Mouse (Mus musculus) cerebellum, adult 18-20 months (tissue): ENCODE data around the gene Zfp60.
A peak's percentile ranks its signal among the peaks of the same experiment; 100 is the strongest.
"Not testable (repeated sequence)": the region's sequence is repeated elsewhere in the genome, so short reads cannot be mapped to it uniquely, and the experiment has no call there.

ENCODE experiments used
- DNase-seq, 2 experiments: peaks; one replicate each; pipeline ENCODE4 v3.0.0; 2021

The Zfp60 gene

DNA sequence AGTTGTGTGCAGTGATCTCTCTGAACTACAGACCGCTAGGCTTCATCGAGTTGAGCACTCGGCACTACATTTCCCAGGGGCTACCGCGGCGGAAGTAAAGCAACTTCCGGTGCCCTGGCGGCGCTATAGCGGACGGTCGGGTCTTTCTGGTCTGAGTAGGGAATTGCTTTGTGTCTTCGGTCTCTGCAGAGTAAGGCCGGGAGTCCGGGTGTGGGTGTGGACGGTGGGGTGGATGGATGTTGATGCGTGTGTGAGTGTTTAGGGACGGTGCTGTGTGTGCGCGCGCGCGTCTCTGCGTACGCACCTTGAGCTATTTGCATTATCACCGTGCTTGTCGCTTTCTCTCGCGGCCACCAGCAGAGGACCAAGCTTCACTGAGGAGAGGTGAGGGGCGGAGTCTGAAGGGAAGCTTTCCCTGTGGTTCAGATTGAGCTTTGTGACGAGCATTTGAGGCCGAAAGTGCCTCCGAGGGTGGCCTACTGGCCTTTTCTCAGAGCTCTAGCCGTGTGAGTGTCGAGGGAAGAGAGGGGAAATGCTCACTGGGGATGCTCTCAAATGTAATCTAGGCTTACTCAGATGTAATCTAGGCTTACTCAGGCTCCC, at the start of gene Zfp60:
Gene Zfp60, plus strand, starts transcription at position 109 of the 603 bp plus-strand sequence.
- DNase-seq: peak; percentile 89 to 90

DNA sequence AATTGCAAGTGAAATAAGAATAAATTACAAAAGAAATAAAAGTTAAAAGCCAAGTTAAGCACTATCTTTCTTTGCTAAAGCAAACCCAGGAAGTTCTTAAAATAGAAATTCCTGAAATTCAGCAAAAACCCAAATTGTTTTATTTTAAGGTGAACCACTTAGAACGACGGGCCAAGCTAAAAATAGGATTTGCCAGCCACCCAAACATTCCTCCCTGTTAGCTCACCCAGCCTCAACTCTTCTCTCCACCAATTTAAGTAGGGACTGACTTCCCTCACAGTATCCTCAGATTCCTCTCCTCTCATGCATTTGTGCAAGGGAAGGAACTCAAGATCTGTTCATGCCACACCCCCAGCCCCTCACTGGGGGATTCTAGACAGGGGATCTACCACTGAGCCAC, 48.0 kb upstream of the Zfp60 start:
- no peak for DNase-seq

DNA sequence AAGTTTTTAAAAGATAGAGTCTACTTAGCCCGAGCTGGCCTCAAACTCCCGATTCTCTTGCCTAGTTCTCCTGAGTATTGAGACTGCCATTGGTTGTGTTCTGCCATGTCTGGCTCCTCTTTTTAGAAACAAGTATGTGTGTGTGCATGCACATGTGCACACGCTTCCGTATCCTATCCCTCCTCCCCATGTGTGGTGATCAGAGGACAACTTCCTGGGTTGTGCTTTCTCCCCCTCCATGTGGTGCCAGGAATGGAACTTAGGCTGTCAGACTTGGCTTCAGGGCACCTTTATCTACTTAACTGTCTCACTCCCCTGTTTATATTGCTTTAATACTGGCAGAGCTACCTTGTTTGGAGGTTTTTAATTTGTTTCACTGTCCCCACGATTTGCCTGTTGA, 46.0 kb upstream of the Zfp60 start:
- DNase-seq: no peak

DNA sequence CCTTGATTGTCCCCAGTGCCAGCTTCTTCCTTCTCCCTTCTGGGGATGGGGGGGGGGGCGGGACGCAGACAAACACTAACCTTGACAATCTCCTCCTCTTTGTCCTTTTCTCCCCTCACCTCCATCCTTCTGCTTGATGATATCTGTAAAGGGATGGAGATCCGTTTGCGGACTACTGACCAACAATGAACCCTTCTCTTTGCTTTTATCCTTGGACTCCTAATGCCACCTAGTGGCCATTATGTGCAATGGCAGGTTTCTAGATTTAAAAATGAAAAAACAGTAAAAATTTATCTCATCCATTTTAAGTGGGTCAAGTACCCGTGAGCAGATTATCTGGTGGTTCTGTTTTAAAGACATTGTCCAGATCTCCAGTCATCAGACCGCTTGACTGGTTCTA, 45.5 kb upstream of the Zfp60 start:
- no peak for DNase-seq

DNA sequence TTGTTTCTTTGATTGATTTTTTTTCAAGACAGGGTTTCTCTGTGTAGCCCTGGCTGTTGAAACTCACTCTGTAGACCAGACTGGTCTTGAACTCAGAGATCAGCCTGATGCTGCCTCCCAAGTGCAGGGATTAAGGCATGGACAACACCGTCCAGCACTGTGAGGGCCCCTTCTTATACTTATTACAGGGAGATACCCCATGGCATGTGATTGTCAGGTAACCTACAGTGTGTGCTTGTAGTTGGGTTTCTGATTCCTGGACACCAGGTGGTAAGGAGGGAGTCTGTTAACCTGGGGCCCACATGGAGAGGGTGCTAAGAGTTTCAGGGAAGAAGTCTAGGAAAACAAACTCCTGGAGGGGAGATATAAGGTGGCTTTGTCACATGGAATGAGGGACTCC, 44.1 kb upstream of the Zfp60 start:
- no peak for DNase-seq

DNA sequence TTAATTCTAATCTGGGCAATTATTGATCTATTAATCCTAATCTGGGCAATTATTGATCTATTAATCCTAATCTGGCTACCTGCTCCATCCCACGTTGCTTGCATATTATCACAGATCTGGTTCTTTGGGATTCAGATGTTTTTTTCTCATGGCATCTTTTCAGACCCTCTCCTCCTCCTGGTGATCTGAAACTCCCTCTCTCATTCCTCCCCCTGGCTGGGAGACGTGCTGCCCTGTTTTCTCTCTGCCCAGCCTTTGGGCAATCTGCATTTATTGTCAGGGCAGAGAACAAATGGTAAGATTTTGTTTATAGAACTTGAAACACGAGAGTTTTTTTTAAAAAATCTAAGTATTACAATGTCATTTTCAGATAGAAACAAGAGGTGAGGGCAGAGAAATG, 43.4 kb upstream of the Zfp60 start:
- no peak for DNase-seq

DNA sequence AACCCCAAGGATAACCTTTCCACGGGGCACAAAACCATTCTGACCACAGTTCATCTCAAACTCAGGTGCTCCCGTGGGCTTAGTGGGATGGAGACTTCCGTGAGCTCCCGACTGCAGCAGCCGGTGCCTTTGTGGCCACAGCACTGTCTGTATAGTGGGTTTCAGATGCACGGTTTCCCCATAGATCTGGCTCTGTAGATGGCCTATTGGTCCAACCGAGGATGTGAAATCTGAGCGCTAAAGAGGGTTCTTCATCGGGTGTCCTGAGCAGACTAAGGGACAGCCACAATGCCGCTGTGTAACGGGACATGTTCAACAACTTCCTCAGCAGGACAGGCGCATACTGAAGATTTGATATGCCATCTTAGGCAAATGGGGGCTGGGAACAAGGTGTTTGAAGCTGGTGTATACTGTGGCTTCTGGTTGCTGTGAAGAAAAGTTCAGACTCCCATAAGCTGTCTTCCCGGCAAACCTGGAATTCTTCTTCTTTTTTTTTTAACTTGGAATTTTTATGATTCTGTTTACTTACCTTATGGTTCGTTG, 42.9 kb upstream of the Zfp60 start:
- no peak for DNase-seq

DNA sequence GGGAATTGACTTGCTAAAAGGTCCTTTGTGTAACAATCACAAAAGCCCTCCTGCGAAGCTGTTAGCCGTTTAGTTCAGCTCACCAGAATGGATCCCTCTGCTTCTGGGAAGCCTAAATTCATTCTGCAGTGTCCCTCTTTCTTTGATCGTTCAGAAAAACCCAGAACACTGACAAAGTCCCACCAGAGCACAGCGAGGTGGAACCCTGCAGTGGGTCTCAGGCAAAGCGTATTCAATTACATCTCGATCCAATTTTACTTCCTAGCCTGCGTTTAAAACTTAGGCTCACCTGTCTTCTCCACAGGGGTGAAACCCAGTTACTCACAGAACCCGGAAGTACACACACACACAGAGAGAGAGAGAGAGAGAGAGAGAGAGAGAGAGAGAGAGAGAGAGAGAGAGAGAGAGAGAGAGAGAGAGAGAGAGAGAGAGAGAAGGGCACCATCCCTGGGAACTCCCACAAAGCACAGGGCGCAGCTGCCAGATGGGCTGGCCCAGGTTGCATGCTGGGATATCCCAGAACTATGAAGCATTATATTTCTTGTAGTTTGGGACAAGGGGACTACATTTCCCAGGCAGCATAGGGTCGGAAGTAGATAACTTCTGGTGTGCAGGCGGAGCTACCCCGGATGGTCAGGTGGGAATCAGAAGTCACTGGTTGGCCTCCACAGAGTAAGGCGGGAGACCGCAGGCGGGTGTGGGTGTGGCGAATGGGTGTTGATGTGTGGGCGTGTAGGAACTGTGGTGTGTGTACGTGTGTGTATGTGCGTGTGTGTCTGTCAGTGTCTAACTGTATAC, 42.2 kb upstream of the Zfp60 start, which contains the start of gene Zfp607b:
Gene Zfp607b, plus strand, starts transcription at position 526 of the 798 bp plus-strand sequence.
- peak; percentile 89 to 97 for DNase-seq

DNA sequence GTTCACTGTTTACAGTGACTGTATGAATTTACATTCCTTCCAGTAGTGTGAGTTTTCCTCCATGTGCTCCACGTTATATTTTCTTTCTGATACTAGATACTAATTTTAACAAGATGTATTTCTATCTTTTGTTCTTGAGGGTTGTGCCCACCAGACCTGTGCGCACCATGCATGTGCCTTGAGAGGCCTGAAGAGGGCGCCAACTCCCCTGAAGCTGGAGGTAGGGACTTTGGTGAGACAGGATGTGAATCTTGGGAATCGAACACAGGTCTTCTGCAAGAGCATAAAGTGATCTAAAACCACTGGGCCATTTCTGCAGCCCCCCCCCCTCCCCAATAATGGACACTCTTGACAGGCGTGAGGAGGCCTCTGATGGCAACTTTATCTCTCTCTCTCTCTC, 40.1 kb upstream of the Zfp60 start:
- DNase-seq: peak in 1 of 2 experiments; percentile 36

DNA sequence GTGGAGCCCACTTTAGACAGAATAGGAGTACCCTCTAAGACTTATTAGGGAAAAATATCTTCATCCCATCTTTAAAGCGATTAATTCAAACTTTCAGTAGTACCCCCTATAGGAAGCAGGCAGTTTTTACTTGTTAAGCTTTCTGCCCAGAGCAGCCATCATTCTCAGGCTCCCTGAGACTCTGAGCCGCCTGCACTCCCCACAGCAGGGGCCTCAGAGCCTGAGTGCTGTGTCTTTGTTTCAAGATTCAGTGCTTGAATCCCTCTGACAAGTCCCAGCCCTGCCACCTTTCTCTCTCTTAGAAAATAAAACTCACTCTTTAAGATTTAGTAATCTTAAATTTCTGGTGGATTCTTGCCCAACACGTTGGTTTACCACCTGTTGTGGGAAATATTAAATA, 34.5 kb upstream of the Zfp60 start:
- DNase-seq: no peak

DNA sequence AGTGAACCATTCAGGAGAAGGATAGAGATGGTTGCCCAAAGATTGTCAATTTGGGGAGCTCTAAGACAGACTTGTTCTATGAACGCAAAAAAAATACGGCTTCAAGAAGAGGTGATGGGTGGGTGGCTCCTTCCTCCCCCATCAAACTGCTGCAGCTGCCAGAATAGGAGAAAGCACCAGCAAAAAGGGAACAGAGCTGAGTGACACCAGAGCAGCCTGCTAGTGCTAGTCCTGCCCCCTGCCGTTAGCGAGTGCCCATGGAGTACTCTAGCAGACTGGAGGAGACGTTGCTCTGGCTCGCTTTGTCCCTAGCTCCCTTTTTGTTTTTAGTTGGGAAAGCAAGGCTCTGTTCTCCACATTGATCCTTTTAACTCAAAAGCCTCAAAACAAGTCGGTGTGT, 20.8 kb upstream of the Zfp60 start:
- no peak for DNase-seq

DNA sequence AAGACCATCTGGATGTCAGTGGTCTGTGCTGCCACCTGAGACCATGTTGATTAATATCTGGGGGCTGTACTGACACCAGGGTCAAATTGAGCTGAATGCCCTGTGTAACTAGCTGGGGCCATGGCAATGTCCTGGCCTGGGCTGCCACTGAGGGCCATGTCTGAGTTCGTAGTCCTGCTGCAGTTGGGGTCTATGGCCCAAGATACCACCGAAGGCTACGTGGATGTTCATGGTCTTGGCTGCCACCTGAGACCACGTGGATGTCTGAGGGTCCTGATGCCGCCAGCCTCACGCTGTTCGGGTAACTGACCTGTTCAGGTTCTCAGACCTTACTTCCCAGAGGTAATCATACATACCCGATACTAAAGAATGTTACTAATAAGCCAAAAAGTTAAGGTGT, 9.2 kb upstream of the Zfp60 start:
- no peak for DNase-seq

DNA sequence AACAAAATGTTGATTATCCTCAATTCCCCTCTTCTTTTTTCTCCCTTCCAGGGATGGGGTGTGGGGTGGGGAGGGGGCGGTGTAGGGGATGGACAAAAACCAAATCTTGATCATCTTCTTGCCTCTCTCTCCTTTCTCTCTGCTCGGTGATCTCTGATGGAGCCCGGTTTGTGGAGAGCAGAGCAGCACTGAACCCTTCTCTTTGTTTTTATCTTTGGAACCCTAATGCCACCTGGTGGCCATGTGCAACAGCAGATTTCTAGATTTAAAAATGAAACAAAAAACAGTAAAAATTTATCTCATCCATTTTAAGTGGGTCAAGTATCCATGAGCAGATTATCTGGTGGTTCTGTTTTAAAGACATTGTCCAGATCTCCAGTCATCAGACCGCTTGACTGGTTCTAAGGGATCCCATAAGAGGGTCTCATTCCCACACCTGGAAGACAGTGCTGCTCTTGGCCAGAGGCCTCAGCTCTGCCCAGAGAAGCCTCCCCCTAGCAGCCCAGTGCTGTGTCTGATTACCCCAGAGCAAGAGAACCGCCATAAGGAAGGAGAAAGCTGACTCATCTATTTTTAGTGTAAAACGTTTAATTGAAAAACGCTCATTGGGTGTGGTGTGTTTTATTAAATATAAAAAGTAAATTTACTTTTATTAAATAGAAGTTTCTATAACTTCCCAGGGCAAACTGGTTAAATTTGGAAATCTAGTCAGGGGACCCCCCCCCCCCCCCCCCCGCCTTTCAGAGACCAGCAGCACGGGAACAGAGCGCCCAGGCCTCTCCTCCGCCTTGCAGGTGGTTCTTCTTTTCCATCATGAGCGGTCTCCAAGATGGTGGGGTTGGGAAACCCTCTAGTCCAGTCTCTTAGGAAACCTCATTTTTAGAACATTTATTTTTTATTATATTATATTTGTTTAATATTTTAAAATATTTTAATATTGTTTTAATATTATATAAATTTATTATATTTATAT, 5.3 kb upstream of the Zfp60 start:
- peak; percentile 64 to 67 for DNase-seq

DNA sequence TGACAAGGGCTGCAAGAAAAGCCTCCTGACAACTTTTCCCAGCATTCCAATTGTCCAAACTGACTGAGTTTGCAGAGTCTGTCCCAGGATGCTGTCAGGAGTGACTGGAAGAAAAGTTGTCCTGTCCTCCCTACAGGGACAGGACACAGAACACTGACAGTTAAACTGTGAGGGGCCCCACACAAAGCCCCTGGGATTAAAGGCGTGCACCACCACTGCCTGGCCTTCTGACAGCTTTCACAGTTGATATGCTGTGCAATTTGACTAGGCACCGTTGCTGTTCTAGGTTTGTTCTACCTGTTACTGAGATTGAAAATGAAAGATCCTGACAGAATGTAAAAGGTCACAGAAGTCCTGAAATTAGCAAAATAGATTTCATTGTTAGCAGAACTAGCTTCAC, 3.7 kb upstream of the Zfp60 start:
- no peak for DNase-seq

DNA sequence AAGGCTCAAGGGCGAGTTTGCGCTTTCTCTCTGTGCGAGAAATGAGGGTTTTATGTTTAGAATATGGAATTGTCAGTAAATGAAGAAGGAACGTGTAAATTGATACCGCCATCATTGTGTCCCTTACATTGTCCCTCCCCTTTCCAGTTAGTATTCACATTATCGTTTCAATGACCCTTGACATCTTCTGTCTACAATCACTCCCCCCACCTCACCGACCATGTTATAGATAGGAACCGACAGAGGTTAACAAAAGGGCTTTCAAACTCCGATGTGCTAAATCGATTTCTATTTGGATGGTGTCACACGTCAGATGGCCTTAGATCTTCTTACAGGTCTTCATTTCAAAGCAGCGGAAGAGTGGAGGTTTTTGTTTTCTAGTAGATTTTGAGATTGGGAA, 757 bp downstream of the Zfp60 start:
- no peak for DNase-seq

DNA sequence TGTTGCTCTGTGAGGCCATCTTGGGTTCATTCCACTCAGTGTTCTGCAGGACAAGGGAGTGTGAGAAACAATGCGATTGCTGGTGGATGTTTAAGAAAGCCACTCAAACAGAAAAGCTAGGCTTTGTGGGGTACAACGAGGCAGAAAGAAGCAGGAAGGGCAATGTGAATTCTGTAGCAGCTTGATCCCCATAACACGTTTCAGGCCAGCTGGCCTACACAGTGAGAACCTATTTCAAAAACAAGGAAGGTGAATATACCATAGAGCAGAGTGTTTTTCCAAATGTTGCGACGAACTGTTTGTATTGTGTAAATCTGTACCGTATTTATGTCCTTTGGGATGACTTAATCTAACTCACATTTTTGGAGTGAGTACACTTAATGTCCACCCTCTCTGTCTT, 1.3 kb downstream of the Zfp60 start:
- DNase-seq: no peak

DNA sequence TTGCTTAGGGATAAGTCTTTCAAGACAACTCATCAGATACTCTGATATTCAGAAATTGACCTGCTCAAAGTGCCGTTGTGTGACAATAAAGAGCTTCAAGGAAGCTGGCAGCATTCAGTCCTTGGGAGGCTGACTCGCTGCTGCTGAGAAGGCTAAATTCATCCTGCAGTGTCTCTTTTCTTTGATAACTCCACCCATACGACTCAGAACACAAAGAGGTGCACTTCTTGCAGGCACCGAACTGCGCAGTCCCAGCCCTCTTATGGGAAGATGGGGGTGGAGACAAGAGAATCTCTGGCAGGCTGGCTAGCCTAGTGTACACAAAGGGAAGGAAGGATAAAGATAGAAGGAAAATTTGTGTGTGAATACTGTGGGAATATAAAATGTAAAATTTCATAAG, 4.3 kb downstream of the Zfp60 start:
- DNase-seq: no peak

DNA sequence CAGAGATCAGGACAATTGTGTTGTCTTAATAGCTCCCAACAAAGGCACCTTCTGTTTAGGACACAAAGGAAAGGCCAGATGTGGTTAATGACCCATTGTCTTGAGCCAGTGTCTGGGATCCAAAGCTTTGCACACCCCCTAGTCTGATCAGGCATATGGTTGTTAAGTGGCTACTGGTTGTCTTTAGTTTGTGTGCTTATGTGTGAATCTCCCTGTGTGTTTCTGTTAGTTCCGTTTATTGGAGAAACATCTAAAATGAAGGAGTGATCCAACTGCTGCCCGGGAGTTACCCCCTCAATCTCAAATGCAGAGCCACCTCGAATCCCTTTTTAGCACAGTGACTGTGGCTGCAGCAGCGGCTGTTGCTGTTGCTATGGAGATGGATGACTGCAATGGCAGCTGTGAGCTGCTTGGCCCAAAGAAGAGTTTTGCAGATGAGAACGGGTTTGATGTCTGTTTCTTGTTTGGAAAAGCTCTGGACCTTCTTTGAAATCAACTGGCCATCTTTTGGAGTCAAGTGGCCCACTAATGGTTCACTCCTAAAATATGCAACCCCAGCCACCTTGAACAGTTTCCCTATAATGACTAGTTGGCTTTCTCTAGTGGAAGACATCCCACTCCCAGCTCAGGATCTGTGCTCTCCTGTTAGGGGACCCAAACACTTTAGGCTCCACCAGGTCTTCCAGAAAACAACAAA, 25.3 kb downstream of the Zfp60 start:
- DNase-seq: no peak

DNA sequence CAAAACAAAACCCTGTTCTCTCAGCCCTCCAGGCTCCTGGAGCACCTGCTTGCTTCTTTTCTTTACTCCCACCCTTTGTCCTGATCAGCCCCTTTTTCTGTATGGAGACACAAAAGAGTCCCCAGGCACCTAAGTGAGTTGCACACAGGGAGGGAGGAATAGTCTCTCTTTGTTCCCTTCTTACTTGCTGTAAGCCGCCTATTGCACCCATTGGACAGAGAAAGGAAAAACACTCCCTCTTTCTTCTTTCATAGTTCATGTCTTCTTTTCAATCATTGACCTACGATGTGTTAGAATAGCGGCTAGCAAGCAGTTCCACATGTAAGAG, 25.8 kb downstream of the Zfp60 start:
- no peak for DNase-seq

DNA sequence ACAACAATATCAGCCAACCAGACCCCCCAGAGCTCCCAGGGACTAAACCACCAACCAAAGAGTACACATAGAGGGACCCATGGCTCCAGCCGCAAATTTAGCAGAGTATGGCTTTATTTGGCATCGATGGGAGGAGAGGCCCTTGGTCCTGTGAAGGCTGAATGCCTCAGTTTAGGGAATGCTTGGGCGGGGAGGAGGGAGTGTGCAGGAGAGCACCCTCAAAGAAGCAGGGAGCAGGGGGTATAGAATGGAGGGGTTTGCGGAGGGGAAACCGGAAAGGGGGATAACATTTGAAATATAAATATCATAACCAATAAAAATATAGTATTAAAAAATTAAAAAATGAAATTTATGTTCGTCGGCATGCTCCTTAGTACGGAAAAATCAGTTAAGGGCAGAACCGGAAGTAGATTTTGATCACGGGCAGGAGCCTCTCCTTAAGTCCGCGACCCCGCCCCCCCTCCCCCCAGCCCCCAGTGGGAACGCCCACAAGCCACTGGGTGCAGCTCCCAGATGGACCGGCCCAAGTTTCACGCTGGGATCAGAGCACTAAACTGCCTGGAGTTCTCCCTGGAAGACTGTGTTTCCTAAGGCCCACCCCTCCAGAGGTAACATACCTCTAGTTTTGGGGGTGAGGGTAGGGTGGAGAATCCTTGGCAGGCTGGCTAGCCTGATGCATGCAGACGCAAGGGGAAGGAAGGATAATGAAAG, 34.1 kb downstream of the Zfp60 start:
- DNase-seq: no peak

DNA sequence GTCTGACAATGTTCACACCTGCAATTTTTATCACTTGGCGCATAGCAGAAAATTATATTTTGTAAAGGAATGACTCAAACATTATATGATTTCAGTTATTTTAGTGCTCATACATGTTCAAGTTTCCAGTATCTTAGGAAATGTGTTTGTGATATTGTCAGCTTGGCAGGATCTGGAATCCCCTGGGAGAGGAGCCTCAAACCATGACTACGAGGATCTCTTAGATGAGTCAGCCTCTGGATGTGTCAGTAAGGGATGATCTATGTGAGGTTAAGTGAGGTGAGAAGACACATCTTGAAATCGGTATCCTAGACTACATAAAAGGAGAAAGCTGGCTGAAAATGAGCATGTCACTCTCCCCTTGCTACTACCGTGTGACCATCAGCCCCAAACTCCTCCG, 58.1 kb downstream of the Zfp60 start:
- DNase-seq: no peak

DNA sequence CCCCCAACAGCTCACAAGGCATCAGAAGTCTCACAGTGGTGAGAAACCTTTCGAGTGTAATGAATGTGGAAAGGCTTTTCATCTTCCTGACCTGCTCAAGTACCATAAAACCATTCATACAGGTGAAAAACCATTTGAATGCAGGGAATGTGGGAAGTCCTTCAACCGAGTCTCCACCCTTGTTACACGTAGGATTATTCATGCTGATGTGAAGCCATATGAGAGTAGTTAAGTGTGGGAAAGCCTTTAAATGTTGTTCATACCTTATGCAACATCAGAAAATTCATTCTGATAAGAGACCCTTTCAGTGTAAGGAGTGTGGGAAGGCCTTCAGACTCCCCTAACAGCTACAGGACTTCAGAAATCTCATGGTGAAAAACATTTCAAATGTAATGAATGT, 62.7 kb downstream of the Zfp60 start:
- DNase-seq: not testable (repeated sequence)
